ENCODE assay signal across 22 mouse cellular contexts in the genomic region with DNA sequence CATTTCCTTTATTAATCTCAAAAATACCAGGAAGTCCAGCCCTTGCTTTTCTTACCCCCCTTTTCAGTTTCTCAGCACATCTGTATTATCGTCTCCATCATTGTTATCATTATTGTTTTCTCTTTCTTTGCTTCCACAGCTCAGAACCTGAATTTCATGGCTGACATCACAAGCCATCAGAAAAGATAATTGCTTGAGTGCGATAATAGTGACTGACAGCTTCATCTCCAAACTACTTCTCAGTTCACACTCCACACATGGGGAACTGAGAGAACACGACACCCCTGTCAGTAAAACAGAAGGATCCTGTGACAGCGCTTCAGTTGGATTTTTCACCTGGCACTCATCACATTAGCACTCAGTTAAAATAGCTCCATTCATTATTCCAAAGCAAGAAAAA. TPM values are rescaled to one million over a fixed set of nuclear protein-coding genes. Genes with fewer than 3 reads are reported as not detected.
DNase-seq lines count a peak whose midpoint lies in the region; ATAC-seq and TF ChIP-seq lines count a peak whose summit lies in the region.
"Had no signal": no experiment of that assay in that cellular context is flagged by ENCODE, and none has a peak within 500 bp of the region (broad histone marks: within the 10 kb centered on the region; RNA-seq: fewer than 3 reads in every experiment).

No protein-coding gene starts in this region.

- no peak overlapping the region for H3K27ac ChIP-seq in embryonic facial prominence, embryonic 11.5 days (replicated peaks; ENCODE audit: low read depth, low read length)
- no peak overlapping the region for H3K27ac ChIP-seq in embryonic facial prominence, embryonic 10.5 days (replicated peaks)
- H3K27ac ChIP-seq in midbrain, embryonic 14.5 days (replicated peaks; ENCODE audit: low read depth, low read length): no peak overlapping the region
- H3K27ac ChIP-seq in midbrain, embryonic 11.5 days (ENCODE audit: low read depth, low read length): no peak overlapping the region
- H3K27ac ChIP-seq in forebrain, postnatal 0 days (ENCODE audit: low read depth, low read length): 0 out of 2 replicates have a peak overlapping the region, but pooled peaks have one; percentile 6
- H3K27ac ChIP-seq: embryonic facial prominence, embryonic 12.5 days; heart, embryonic 10.5 days; hindbrain, embryonic 12.5 days had no signal

- no peak overlapping the region for H3K9ac ChIP-seq in embryonic facial prominence, embryonic 11.5 days (replicated peaks; ENCODE audit: low read length)
- H3K9ac ChIP-seq in midbrain, embryonic 14.5 days (replicated peaks; ENCODE audit: low read length): no peak overlapping the region
- H3K9ac ChIP-seq in midbrain, embryonic 11.5 days (ENCODE audit: low read length): no peak overlapping the region
- no peak overlapping the region for H3K9ac ChIP-seq in forebrain, postnatal 0 days
- H3K9ac ChIP-seq: embryonic facial prominence, embryonic 12.5 days; hindbrain, embryonic 12.5 days had no signal

- H3K4me1 ChIP-seq in embryonic facial prominence, embryonic 11.5 days (ENCODE audit: control insufficient read depth, insufficient read depth, low read length): no peaks in the 10 kb centered on the region
- H3K4me1 ChIP-seq in embryonic facial prominence, embryonic 10.5 days: peaks cover 17% of the 10 kb centered on the region
- no peaks in the 10 kb centered on the region for H3K4me1 ChIP-seq in midbrain, embryonic 14.5 days (ENCODE audit: control insufficient read depth, insufficient read depth, low read length)
- no peaks in the 10 kb centered on the region for H3K4me1 ChIP-seq in midbrain, embryonic 11.5 days (ENCODE audit: control insufficient read depth, insufficient read depth, low read length)
- no peaks in the 10 kb centered on the region for H3K4me1 ChIP-seq in forebrain, postnatal 0 days (ENCODE audit: insufficient read depth)

- 33% methylated on average over 4 of the region's 4 CpGs for WGBS in embryonic facial prominence, embryonic 11.5 days
- WGBS in embryonic facial prominence, embryonic 10.5 days: 40% methylated on average over 4 of the region's 4 CpGs
- 33% methylated on average over 4 of the region's 4 CpGs for WGBS in midbrain, embryonic 14.5 days
- WGBS in midbrain, embryonic 11.5 days: 53% methylated on average over 4 of the region's 4 CpGs
- 47% methylated on average over 4 of the region's 4 CpGs for WGBS in forebrain, postnatal 0 days

- no peaks in the 10 kb centered on the region for H3K9me3 ChIP-seq in embryonic facial prominence, embryonic 11.5 days (replicated peaks; ENCODE audit: control insufficient read depth, low read length)
- no peaks in the 10 kb centered on the region for H3K9me3 ChIP-seq in embryonic facial prominence, embryonic 10.5 days
- H3K9me3 ChIP-seq in midbrain, embryonic 14.5 days (ENCODE audit: control insufficient read depth, low read length): no peaks in the 10 kb centered on the region
- H3K9me3 ChIP-seq in midbrain, embryonic 11.5 days (ENCODE audit: control insufficient read depth, low read length): no peaks in the 10 kb centered on the region
- no peaks in the 10 kb centered on the region for H3K9me3 ChIP-seq in forebrain, postnatal 0 days (ENCODE audit: low read length)
- H3K9me3 ChIP-seq: embryonic facial prominence, embryonic 12.5 days; G1E; heart, embryonic 10.5 days; hindbrain, embryonic 12.5 days had no signal

- H3K27me3 ChIP-seq in embryonic facial prominence, embryonic 11.5 days (ENCODE audit: control insufficient read depth, insufficient read depth, low read length): no peaks in the 10 kb centered on the region
- no peaks in the 10 kb centered on the region for H3K27me3 ChIP-seq in embryonic facial prominence, embryonic 10.5 days (replicated peaks; ENCODE audit: low read depth, poor library complexity, severe bottlenecking)
- H3K27me3 ChIP-seq in midbrain, embryonic 14.5 days (ENCODE audit: control insufficient read depth, insufficient read depth, low read length): no peaks in the 10 kb centered on the region
- H3K27me3 ChIP-seq in midbrain, embryonic 11.5 days (ENCODE audit: control insufficient read depth, insufficient read depth, low read length): no peaks in the 10 kb centered on the region
- H3K27me3 ChIP-seq in forebrain, postnatal 0 days (ENCODE audit: insufficient read depth, low read length): no peaks in the 10 kb centered on the region
- H3K27me3 ChIP-seq: embryonic facial prominence, embryonic 12.5 days; hindbrain, embryonic 12.5 days had no signal

- H3K4me2 ChIP-seq in embryonic facial prominence, embryonic 11.5 days (ENCODE audit: low read depth, low read length): no peak overlapping the region
- no peak overlapping the region for H3K4me2 ChIP-seq in midbrain, embryonic 14.5 days (ENCODE audit: low read length)
- H3K4me2 ChIP-seq in midbrain, embryonic 11.5 days: no peak overlapping the region
- H3K4me2 ChIP-seq in forebrain, postnatal 0 days (ENCODE audit: low read depth): no peak overlapping the region
- H3K4me2 ChIP-seq: embryonic facial prominence, embryonic 12.5 days; hindbrain, embryonic 12.5 days had no signal

- no peak for TF ChIP-seq CTCF in forebrain, postnatal 0 days (IDR thresholded peaks at IDR 0.05; ENCODE audit: low read depth)

- H3K36me3 ChIP-seq in embryonic facial prominence, embryonic 11.5 days (replicated peaks; ENCODE audit: control insufficient read depth, insufficient read depth, low read depth, low read length): no peaks in the 10 kb centered on the region
- H3K36me3 ChIP-seq in embryonic facial prominence, embryonic 10.5 days (replicated peaks): no peaks in the 10 kb centered on the region
- H3K36me3 ChIP-seq in midbrain, embryonic 14.5 days (ENCODE audit: control insufficient read depth, insufficient read depth, low read length): no peaks in the 10 kb centered on the region
- H3K36me3 ChIP-seq in midbrain, embryonic 11.5 days (ENCODE audit: control insufficient read depth, insufficient read depth, low read length): no peaks in the 10 kb centered on the region
- H3K36me3 ChIP-seq in forebrain, postnatal 0 days (ENCODE audit: insufficient read depth): no peaks in the 10 kb centered on the region
- H3K36me3 ChIP-seq: embryonic facial prominence, embryonic 12.5 days; G1E; heart, embryonic 10.5 days; hindbrain, embryonic 12.5 days had no signal

- peak; percentile 17 for DNase-seq in embryonic facial prominence, embryonic 11.5 days (ENCODE audit: low spot score)
- DNase-seq in embryonic facial prominence, embryonic 10.5 days (ENCODE audit: low spot score): no peak
- peak; percentile 2 for DNase-seq in midbrain, embryonic 14.5 days
- no peak for DNase-seq in midbrain, embryonic 11.5 days (ENCODE audit: low spot score, missing footprints)
- peak; percentile 22 for DNase-seq in forebrain, postnatal 0 days
- no peak for DNase-seq in urinary bladder, postnatal 10 days (ENCODE audit: low spot score)
- no peak for DNase-seq in layer of hippocampus, adult 11-12 months (ENCODE audit: low spot score)
- DNase-seq: adrenal gland, postnatal 10 days; B cell, adult 2 months; cerebellum, adult 18-20 months; cerebellum, adult 9-11 months; heart, adult 18-20 months; heart, postnatal 10 days; heart, postnatal 4 days had no signal

- H3K4me3 ChIP-seq in embryonic facial prominence, embryonic 11.5 days (ENCODE audit: low read depth, low read length): no peak overlapping the region
- no peak overlapping the region for H3K4me3 ChIP-seq in embryonic facial prominence, embryonic 10.5 days
- H3K4me3 ChIP-seq in midbrain, embryonic 14.5 days (replicated peaks; ENCODE audit: low read depth, low read length): no peak overlapping the region
- no peak overlapping the region for H3K4me3 ChIP-seq in midbrain, embryonic 11.5 days (ENCODE audit: low read depth, low read length)
- no peak overlapping the region for H3K4me3 ChIP-seq in forebrain, postnatal 0 days (ENCODE audit: low read depth, low read length)
- H3K4me3 ChIP-seq: embryonic facial prominence, embryonic 12.5 days; hindbrain, embryonic 12.5 days had no signal

- no peak for ATAC-seq in embryonic facial prominence, embryonic 11.5 days (replicated peaks; ENCODE audit: insufficient number of reproducible peaks, low FRiP score, low TSS enrichment, low read depth)
- ATAC-seq in midbrain, embryonic 14.5 days (ENCODE audit: low FRiP score, low TSS enrichment): no peak
- ATAC-seq in midbrain, embryonic 11.5 days (ENCODE audit: low FRiP score): no peak
- ATAC-seq in forebrain, postnatal 0 days: peak; percentile 83
- ATAC-seq: CD4-positive, CD25-positive, alpha-beta regulatory T cell, adult 4 months; hindbrain, embryonic 16.5 days; inflammation-experienced regulatory T-cells, adult 6 months; intestine, postnatal 0 days had no signal

RNA-seq across cellular contexts. Expression of a gene that starts 41.9 kb away (rescaled TPM):
- 161 and 191 TPM in 2 replicates for polyA plus RNA-seq in embryonic facial prominence, embryonic 11.5 days (2014; fragmentation: Nextera tagmentation; extraction: Ambion mirVana)
- polyA plus RNA-seq in embryonic facial prominence, embryonic 10.5 days (2016; fragmentation: Nextera tagmentation; extraction: Ambion mirVana): 109 and 116 TPM in 2 replicates
- 120 and 121 TPM in 2 replicates for polyA plus RNA-seq in midbrain, embryonic 14.5 days (2014; fragmentation: Nextera tagmentation; extraction: Ambion mirVana)
- 170 and 182 TPM in 2 replicates for polyA plus RNA-seq in midbrain, embryonic 11.5 days (2014; fragmentation: Nextera tagmentation; extraction: Ambion mirVana)
- total RNA-seq in forebrain, postnatal 0 days (2014; rRNA removed): 104 and 109 TPM in 2 replicates
- 76.6 and 82.6 TPM in 2 replicates for polyA plus RNA-seq in forebrain, postnatal 0 days (2015; fragmentation: Nextera tagmentation; extraction: Ambion mirVana)

Comparison
In these comparisons a context has a peak if more than half of its experiments do, and no peak if none do; other contexts are left out.
1. DNase-seq: peak in embryonic facial prominence, embryonic 11.5 days (single experiment), midbrain, embryonic 14.5 days (single experiment) and forebrain, postnatal 0 days (single experiment); none in embryonic facial prominence, embryonic 10.5 days (single experiment), midbrain, embryonic 11.5 days (single experiment), urinary bladder, postnatal 10 days (single experiment) and layer of hippocampus, adult 11-12 months (single experiment).